17 mouse cellular contexts compared by ENCODE assay signal in genomic region chr2:59217931-59218330, GRCm38 (mm10).
"Had no signal": no experiment of that assay in that cellular context is flagged by ENCODE, and none has a peak within 500 bp of the region (broad histone marks: within the 10 kb centered on the region; RNA-seq: fewer than 3 reads in every experiment).

No protein-coding gene starts in this region.

- H3K27me3 ChIP-seq: midbrain, embryonic 12.5 days; neural tube, embryonic 13.5 days; neural tube, embryonic 15.5 days had no signal

- H3K27ac ChIP-seq: midbrain, embryonic 10.5 days; midbrain, embryonic 12.5 days; neural tube, embryonic 13.5 days; neural tube, embryonic 15.5 days had no signal

- H3K4me1 ChIP-seq: midbrain, embryonic 10.5 days had no signal

- H3K4me2 ChIP-seq: lung, embryonic 14.5 days; midbrain, embryonic 12.5 days; neural tube, embryonic 13.5 days; neural tube, embryonic 15.5 days had no signal

- H3K36me3 ChIP-seq: neural tube, embryonic 13.5 days; neural tube, embryonic 15.5 days had no signal

- H3K9ac ChIP-seq: lung, embryonic 14.5 days; midbrain, embryonic 12.5 days; neural tube, embryonic 13.5 days; neural tube, embryonic 15.5 days had no signal

- DNase-seq: lung, adult 18-20 months; lung, embryonic 14.5 days; lung, postnatal 10 days; lung, postnatal 4 days; retina, postnatal 1 day; right cerebral cortex, adult 18-20 months; right cerebral cortex, postnatal 25 days; right cerebral cortex, postnatal 4 days; spleen, adult 18-20 months; thymus, adult 18-20 months; thymus, postnatal 14 days; thymus, postnatal 36 days had no signal

- H3K4me3 ChIP-seq: midbrain, embryonic 10.5 days; midbrain, embryonic 12.5 days; myocyte; neural tube, embryonic 13.5 days; neural tube, embryonic 15.5 days had no signal

- H3K9me3 ChIP-seq: midbrain, embryonic 10.5 days; midbrain, embryonic 12.5 days; neural tube, embryonic 13.5 days; neural tube, embryonic 15.5 days had no signal
